Mouse (Mus musculus) kidney, adult 11 months (tissue): Measurements from ENCODE around the gene Strn4.

Source experiments
- DNase-seq: peaks from one replicate; pipeline ENCODE4 v3.0.0; 2022

Gene Strn4

DNA sequence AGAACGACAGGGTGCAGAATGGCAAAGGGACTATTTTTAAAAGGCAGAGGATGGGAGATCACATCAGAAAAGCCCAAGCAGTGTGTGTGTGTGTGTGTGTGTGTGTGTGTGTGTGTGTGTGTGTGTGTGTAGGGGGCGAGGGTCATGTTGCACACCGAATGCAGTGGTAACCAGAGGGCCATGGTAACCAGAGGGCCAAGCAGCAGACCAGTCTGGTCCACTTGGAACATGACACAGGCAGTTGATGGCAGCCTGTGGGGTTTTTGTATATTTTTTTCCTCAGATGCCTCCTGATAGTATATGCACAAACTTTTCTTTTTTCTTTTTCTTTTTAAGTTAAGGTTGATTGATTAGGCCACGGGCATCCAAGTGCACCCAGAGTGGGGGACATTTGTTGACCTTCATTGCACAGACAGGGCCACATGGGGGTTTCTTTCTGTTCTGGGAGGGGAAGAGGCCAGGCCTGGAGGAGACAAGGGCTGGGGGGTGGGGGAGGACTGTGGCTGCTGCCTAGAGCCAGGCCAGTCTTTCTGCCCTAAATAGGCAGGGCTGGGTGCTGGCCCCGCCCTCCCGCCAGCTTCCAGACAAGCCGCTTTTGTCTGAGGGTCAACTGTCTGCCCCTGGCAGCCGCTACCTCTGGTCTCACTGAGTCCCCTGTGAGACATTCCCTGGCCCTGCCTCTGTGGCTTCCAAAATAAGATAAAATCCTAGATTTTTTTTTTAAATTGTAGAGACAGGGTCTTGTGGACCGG is 64.3 kb downstream of the Strn4 start:
- no peak for DNase-seq

DNA sequence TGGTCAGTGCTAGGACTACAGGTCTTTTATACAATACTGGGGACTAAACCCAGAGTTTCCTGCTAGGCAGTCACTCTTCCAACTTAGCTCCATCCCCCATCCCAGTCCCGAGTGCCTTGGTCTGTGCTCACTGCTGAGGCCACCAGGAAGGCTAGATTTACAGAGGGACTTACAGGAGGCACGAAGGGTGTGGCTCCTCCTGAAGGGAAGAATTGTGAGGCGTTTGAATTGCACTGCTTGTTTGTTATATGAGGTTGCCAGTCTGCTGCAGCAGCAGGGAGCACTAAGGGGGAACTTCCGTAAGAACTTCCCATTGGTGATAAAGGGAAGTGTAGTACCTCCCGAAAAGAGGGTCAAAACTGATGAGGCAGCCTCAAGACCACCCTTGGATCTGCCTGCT is 64.9 kb downstream of the Strn4 start:
- no peak for DNase-seq

DNA sequence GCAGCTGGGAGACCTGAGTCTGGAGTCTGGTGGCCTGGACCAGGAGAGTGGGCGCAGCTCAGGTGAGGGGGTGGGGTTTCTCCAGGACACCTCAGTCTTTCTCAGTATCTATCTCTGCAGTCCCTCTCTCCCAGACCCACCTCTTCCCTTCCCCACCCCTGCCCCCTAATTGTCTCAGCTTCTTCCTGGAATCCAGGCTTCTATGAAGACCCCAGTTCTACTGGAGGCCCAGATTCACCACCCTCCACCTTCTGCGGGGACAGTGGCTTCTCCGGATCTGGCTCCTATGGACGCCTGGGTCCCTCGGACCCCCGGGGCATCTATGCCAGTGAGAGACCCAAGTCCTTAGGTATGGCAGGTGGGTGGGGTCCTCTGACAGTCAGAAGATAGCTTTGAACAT is 67.5 kb downstream of the Strn4 start:
- no peak for DNase-seq

DNA sequence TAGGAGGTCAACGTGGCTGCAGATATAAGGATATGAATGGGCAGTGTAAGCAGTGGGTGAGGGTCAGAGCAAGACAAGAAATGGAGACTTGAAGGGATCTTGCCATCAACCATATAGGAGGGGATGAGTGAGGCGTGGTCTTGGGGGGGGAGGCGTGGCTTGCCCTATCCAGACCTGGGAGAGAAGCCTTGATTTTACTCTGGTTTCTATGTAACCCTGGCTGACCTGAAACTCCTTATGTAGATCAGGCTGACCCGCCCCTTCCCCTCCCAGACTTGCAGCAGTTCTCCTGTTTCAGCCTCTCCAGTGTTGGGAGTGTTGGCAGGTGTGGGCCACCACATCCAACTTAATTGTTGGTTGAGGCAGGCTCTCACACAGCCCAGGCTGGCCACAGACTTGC is 68.6 kb downstream of the Strn4 start:
- no peak for DNase-seq

DNA sequence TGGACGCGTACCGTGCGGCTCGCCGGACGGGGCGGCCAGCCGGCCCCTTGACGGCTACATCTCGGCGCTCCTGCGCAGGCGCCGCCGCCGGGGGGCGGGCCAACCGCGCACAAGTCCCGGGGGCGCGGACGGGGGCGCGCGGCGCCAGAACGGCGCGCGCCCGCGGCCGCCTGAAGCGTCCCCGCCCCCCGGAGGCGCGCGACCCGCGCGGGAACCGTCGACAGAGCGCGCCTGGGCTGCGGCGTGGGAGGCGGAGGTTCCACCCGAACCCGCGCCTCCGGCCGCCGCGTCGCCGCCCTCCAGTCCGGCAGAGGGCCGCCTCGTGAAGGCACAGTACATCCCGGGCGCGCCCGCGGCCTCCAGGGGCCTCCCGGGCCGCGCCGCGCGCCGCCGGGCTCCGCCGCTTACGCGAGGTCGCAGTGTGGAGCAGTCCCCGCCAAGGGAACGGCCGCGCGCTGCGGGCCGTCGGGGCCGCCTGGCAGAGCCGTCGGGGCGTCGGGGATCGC is 69.6 kb downstream of the Strn4 start:
- no peak for DNase-seq

DNA sequence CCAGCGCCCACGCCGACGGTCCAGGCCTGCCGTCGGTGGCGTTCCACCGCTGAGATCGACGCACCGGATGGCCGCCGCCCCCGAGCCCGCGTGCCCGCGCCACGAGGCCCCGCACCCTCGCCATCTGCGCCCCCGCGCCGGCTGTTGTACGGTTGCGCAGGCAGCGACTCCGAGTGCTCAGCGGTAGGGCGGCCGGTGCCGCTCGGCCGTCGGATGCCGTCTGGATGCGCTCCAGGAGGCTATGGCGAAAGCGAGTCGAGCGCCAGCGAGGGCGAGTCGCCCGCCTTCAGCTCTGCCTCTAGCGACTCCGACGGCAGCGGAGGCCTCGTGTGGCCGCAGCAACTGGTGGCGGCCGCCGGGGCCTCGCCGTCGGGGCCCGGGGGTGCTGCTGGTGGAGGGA is 70.2 kb downstream of the Strn4 start:
- DNase-seq, result no peak
